Mouse (Mus musculus) heart, adult 2 months (tissue): ENCODE data around the gene Bnip2.

Source experiments
- CTCF ChIP-seq: fragments of 200-600 bp; IDR thresholded peaks from 2 replicates; pipeline ENCODE4 v1.8.1; 2022; ENCODE audit warnings: antibody characterized with exemption, mild to moderate bottlenecking, moderate library complexity
- EP300 ChIP-seq: fragments of 200-500 bp; IDR thresholded peaks from 2 replicates; pipeline ENCODE4 v1.6.1; 2011; ENCODE audit warnings: low read depth, low read length, control low read depth; ENCODE audit not compliant: insufficient read depth
- POLR2A ChIP-seq: fragments of 200-500 bp; IDR thresholded peaks from 2 replicates; pipeline ENCODE4 v1.6.1; 2011; ENCODE audit warnings: mild to moderate bottlenecking, low read depth, low read length, control low read depth; ENCODE audit not compliant: insufficient read depth

GRCm38 (mm10) chr9:69993479-69993878 is 4.2 kb downstream of the Bnip2 start:
- TF ChIP-seq CTCF (no peak), EP300 (no peak), POLR2A (no peak)
